Mouse (Mus musculus) ovary, postnatal 36 days (tissue): ENCODE measurements around the gene Cd81.

ENCODE experiments used
- DNase-seq: peaks from one replicate; pipeline ENCODE4 v3.0.0; 2022; ENCODE audit warnings: low spot score, mixed read lengths

Cd81 gene

DNA sequence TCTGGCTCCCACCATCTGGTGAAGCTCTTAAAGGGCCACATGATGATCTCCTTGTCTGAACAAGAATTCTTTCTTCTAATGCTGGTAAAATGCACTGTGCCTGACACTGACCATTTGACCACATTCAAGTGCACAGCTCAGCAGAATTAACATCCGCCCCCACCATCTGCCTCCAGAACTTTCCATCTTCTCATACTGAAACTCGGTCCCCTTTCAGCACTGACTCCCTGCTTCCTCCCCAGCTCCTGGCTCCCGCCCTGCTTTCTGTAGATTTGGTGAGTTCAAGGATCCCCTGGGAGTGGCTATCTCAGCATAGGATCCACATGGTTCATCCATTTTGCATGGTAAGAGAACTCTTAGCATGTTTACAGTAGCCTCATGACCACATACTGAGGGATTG is 31.8 kb upstream of the Cd81 start:
- no peak for DNase-seq

DNA sequence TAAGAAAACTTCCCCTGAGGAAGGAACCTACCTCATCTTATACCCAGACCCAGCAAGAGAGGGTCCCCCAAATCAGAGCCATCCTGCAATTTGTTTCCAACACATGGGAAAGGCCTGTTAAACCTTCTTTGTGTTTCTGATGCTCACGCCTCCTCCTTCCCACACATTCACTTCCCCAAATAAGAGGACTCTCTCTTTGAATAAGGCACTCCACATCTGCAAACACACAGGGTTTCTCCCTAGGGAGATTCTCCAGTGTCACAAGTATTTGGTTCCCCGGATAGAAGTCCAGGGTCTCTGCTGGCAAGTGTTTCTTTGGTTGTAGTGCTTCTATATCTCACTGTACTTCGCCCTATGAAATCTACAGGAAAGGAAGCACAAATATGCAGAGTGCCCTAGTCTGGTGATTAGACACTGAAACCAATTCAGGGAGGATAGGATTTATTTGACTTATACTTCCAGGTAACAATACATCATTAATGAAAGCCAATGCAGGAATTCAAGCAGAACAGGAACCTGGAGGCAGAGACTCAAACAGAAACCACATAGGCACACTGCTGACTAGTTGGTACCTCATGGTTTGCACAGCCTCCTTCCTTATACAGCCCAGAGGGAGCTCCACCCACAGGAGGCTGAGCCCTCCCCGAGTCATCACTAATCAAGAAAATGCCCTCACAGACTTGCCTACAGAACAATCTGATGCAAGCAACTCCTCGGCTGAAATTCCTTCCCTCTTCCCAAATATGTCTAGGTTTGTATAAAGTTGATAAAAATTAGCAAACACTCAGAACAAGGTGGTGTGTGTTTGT is 31.0 kb upstream of the Cd81 start:
- no peak for DNase-seq

DNA sequence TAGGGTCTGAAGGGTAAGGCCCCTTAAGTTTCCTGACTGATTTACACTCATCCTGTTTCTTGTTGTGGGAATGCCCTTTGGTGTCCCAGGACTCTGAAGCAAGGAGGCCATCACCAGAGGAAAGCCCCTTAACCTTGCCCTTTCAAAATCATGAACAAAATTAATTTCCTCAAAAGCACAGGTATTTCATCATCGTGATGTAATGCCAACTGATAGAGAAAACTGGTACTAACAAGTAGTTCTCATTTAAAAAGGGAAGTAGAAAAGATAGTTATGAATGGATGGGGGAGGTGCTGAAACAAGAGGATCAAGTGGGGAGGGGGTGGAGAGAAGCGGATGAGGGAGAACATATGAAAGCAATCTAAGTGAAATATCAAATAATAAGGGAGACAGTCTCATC is 29.0 kb upstream of the Cd81 start:
- no peak for DNase-seq

DNA sequence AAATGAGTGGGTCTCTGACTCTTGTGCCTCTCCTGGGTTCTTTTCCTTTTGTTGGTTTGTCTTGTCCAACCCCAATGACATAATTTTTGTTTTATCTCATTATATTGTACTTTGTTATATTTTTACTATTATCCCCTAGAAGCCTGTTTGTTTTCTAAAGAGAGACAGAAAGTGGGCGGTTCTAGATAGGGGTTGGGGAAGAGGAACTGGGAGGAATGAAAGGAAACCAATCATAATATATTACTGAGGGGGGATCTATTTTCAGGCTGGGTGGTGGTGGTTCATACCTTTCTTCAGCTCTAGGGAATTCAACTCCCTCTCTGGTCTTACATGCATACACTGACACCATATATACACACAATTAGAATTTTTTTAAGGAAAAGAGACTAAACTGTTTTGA is 28.2 kb upstream of the Cd81 start:
- no peak for DNase-seq

DNA sequence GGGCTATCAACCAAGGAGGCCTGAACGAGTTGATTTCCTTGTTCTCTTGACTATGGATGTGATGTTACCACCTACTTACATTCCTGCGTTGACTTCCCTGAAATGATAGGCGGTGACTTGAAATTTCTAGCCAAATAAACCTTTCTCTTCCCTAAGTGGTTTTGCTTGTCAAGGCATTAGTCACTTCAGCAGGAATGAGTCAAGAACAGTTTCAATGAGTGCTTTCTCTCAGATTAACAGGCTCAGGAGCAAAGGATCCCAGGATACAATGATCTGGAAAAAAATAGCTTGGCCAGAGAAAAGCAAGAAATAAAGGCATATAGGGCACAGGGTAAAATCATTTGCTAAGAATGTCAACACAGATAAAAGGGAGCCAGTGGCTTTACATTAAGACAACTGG is 27.0 kb upstream of the Cd81 start:
- DNase-seq = no peak

DNA sequence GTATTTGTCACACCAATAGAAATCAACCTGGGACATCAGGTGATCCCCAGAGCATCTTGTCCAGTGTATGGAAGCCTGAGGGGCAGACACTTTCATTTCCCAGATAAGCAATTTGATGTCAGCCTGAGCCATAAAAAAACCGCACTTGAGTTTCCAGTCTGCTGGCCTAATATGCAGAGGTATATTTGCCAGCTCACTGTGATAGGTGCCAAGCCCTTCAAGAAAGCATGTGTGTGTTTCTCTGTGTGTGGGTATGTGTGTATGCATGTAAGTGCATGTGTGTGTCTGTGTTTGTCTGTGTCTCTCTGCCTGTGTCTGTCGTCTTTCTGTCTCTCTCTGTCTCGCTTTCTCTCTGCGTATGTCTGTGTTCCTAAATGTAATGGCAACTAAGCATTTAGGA is 25.3 kb upstream of the Cd81 start:
- no peak for DNase-seq

DNA sequence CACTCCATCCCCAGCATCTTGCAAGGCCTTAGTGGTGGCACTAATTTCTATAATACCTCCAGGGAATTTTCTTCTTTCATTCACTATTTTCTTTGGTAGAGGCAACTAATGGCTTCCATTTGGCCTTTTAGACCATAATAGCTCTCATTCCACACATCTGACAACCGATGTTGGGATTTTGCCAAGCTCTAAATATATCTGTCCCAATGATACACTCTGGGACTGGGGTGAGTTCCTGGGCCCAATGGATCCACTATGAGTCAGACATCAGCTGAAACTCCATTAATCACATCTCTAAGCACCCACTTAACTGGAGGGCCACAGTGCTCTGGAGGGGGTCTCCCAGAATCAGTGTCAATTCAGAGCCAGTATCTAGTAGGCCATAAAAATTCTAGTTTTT is 20.7 kb upstream of the Cd81 start:
- DNase-seq = no peak

DNA sequence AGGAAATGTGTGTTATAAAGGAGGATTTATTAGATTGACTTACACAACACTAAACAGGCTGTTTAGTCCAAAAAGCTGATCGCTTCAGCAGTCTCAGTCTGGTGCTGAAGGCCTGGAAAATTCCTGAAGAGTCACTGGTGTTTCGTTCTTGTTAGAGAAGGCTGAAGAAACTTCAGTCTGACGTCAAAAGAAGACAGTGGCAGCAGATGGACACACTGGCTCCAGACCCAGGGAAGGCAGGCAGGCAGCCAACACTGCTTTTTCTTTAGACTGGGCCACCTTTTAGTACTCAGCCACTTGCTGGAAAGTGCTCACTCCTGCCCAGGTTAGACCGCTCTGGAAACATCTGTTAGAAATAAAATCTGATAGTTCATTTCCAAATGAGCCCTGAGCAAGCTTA is 19.0 kb upstream of the Cd81 start:
- DNase-seq = no peak

DNA sequence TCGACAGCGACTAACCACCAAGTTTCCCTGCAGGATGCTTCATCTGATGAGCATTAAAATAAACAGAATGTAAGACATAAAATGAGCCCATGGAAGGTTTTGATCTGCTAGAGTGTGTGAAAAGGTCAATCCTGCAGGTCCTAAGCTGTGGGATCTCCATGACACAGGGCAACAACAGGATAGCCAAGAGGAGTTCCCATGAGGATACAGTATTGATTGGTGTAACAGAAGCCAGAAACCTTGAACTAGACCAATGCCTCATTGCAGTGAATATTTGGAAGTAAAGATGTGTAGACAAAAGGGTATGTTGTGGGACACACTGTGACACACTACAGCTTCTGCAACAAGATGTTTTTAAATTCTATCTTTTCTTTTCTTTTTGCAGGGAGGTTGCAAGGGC is 18.4 kb upstream of the Cd81 start:
- DNase-seq = no peak

DNA sequence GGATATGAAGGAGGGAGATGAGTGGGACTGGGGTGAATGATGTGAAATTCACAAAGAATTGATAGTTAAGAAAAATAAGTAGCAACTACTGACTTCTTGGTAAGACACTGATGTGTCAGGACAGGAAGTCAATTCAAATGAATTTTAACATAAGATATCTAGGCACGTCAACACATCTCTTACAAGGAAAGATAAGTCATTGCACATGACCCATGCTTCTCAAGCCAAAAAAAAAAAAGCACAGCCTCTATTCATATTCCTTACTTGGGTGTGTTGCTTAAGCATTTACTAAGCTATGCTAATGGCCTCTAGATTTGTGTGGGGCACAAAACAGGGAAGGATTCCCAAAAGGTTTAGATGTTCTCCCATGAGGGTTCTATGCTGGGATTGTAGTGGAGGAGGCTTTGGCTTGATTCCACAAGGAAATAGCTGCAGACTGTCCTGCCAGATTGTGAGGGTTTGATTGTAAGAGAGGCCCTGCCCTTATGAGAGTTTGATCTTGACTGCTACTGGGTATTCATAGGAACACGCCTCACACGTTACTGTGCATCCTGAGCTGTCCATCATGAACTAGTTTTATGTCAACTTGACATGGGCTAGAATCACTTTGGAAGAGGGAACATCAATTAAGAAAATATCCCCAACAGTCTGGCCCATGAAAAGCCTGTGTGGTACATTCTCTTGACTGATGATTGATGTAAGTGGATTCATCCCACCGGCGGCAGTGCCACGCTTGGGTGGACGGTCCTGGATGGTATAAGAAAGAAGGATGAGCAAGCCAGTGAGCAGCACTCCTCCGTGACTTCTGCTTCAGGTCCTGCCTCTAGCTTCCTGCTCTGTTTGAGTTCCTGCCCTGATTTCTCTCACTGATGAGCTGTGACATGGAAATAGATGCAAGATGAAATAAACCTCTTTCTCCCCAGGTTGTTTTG is 17.8 kb upstream of the Cd81 start:
- no peak for DNase-seq

DNA sequence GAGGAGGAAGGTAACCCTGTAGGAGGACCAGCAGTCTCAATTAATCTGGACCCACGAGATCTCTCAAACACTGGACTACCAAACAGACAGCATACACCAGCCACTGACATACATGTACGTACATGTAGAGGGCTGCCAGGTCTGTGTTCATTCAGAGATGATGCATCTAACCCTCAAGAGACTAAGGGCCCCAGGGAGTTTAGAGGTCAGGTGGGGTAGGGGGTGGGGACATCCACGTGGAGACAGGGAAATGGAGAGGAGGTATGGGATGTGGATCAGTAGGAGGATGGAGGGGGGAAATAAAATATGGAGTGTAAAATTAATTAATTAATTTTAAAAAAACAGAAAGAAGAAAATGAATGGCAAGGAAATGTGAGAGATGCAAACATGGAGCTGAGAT is 15.8 kb upstream of the Cd81 start:
- DNase-seq = no peak

DNA sequence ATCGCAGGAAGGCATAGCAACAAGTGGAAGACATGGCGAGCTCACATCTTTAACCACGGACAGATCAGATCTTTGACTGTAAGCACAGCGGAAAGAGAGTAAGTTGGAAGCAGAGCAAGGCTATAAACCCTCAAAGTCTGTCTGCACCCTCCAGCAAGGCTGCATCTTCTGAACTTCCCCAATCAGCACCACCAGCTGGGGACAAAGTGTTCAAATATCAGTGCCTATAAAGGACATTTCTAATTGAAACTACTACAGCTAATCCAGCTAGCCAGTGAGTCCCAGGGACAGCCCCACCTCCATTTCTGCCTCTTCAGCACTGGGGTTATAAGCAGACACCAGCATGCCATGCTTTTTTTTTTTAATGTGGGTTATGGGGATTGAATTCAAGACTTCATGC is 15.2 kb upstream of the Cd81 start:
- DNase-seq = no peak

DNA sequence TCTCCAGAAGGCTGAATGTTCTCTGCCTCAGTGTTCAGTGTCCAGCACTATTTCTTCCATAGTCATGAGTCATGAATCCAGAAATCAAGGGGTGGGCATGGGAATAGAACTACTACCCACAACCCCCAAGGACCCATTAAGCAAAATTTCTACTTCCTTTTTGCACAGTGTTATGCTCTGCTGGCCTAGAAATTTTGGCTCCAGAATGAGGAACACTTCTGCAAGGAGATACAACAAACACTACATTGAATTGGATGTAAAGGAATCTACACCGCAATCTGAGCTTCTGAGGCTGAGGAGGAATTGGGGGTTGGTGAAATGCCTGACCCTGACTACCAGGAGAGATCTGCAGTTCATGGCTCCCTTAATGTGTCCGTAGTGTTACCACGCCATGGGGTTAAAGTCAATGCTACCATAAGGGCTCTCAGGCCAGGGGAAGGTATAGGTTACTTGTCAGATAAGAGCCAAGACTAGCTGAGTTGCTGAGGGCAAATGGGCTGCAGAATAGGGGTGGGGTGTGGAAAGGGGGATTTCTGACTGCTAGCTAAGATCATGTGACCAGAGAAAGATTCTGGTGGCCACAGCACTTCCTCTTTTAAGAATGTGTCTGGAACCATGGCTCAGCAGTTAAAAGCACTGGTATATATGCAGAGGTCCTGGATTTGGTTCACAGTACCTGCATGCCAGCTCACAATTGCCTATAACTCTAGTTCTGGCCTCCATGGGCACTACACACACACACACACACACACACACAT is 14.2 kb upstream of the Cd81 start:
- no peak for DNase-seq

DNA sequence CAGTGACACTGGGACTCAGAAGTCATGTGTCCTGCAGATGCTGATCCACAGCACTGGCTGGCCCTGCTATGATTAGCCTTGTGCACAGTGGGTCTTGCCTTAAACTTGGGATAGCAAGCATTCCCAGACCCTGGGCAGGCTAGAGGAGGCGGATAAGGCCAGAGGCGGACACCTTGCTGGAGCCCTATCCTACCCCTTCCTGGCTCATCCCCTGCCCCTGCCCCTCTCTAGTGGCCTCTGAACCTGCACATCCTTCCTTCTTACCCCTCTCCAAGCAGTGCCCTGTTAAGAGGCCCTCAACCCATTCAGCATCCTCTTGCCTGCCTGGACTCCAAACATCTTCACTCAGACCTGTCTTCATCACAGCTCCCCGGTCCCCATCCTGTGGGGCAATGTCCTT is 12.0 kb upstream of the Cd81 start:
- no peak for DNase-seq

DNA sequence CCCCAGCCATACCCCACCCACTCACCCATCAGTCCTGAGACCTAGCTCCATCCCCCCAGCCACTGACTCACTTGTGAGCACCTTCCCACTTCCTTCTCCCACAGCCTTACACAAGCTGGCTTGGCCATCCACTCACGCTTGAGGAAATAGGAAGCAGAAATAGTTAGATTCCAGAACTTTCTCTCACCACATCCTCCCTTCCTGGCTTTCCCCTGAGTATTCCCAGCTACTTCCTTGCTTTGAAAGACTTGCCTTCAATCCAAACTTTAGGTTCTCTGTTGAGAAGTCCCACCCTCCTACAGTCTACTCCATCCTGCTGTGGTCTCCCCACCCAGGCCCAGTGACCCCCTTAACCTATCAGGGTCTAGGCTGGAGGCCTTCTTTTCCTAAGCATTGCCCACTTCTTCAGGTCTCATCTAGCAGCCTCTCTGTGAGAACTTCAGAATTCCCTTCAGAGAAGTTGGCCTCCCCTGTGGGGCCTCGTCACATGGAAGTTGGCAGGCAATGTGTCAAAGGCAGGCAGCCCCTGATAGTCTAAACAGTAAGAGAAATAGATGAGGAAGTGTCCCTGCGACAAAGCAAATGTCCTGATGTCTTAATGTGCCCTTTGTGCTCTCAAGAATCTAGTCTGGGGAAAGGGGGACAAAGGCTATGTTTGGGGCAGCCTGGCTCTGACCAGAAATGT is 11.3 kb upstream of the Cd81 start:
- no peak for DNase-seq

DNA sequence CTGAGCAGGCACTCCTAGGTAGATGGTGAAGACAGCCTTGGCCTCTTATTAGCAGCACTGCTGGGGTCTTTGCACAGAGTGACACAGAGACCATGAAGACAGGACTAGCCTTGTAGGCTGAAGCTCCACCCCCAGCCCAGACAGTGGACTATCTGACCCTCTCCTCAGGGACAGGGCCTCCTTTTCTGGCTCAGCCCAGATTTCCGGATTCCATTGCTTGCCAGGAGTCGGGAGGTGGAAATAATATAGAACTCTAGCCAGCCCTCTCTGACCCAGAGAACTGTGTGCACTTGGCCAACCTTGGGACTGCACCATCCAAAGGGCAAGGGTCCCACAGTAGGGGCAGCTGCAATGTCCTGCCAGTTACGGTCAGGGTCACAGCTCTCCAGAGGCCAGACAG is 10.4 kb upstream of the Cd81 start:
- peak; percentile 68 for DNase-seq

DNA sequence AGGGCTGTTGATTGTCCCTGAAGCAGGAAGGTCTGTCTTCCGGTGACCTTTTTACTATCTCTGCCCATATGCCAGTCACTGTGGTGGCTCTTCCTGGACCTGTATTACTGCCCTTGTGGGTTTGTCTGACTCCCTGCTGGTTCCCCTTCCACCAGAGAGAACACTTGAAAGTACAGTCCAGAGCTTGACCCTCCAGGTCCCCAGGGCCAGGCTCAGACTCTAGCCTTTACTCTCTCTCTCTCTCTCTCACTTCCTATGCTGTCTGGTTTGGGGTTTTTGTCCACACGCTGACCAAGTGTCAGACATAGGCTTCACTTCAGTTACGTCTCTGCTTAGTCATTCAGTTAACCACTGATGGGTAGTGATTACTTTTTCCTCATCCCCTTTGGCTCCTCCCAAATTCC is 9.6 kb upstream of the Cd81 start:
- no peak for DNase-seq

DNA sequence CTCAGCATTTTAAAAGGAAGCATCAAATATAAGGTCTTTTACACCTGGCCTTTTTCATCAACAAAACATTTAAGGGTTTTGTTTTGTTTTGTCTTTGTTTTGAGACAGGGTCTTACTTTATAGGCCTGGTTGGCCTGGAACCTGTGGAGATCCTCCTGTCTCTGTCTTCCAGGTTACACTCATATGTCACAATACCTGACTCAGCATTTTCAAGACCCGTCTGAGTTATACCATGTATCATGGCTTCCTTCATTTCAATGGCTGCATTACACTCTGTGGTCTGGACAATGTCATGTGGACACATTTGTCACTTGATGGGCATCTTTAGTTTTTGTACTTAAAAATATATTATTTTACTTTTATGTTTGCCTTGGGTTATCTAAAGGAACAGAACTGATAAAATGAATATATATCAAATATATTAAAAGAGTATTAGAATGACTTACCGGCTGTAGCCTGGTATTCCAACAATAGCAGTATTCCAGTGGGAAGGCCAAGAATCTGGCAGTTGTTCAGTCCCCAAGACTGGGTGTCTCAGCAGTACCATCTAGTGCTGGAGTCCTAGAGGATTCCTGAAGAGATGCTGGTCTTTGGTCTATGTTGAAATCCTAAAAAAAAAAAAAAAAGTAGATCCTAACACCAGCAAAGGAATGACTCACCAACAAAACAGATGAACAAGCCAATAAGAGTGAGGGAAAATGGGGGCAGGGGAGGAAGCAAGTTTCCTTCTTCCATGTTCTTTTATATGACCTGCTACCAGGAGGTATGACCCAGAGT is 8.3 kb upstream of the Cd81 start:
- DNase-seq = no peak

DNA sequence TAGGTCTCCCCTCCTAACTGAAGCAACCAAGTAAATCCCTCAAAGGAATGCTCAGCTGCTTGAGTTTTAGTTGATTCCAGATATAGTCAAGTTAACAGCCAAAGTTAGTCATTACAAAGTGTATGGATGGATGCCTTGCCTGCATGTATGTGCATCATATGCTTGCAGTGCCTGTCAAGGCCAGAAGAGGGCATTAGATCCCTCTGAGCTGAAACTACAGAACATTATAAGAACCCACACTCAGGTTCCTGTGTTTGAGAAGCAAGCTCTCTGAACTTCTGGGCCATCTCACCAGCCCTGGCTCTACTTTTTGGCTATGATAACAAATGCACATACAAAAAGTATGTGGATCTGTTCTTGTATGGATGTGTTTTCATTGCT is 7.7 kb upstream of the Cd81 start:
- DNase-seq = no peak

DNA sequence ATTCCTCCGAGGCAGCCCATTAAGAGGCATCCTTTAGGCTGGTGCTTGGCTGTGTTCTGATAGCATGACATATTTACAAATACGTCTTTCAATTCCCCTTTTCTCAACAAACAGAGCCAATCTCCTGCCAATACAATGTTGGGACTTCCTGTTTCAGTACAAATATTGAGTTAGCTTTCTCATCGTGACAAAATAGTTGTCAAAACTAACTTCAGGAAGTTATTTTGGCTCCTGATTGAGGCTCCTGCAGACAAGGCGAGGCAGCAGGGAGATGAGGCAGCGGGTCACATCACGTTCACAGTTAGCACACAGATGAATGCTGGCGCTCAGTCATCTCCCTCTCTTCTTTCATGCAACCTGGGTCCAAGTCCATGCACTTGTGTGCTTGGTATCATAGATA is 6.2 kb upstream of the Cd81 start:
- DNase-seq = no peak

DNA sequence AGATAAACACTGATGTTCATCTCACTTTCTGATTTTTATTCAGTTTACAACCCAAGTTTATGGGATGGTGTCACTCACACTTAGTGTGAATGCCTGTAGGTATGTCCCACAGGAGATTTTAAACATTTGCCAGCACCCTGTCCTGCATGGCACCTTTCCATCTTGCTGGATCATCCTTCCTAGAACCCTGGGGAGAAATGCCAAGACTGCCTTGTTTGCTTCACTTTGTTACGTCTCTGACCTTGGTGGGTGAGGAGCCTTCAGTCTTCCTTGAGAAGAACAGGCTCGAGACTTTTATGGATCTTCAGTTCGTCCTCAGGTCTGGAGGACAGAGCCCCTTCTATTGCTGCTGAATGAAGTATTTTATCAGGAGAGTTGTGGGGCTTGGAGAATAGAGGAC is 3.2 kb upstream of the Cd81 start:
- DNase-seq = no peak
